Mouse (Mus musculus) forelimb bud, embryonic 11.5 days (tissue): ENCODE data around the gene Thbd.

ENCODE experiments used
- DNase-seq: peaks from one replicate; pipeline ENCODE4 v3.0.0-alpha.2; 2012; ENCODE audit warnings: low read depth, low spot score

Thbd gene

GRCm38 (mm10) chr2:148425709-148426382, 17.9 kb upstream of the Thbd start:
- no peak for DNase-seq

GRCm38 (mm10) chr2:148421706-148422105, 13.7 kb upstream of the Thbd start:
- DNase-seq: no peak

GRCm38 (mm10) chr2:148421112-148421511, 13.1 kb upstream of the Thbd start:
- DNase-seq: no peak

- DNase-seq: no peak
These were observed 11.8 kb upstream of the Thbd start for GRCm38 (mm10) chr2:148419776-148420175.

- DNase-seq: no peak
These were observed 11.2 kb upstream of the Thbd start for GRCm38 (mm10) chr2:148419151-148419550.

- DNase-seq: no peak
These were observed 1.8 kb upstream of the Thbd start for GRCm38 (mm10) chr2:148409821-148410220.

GRCm38 (mm10) chr2:148409141-148409540, 1.2 kb upstream of the Thbd start:
- peak; percentile 55 for DNase-seq

- DNase-seq: no peak
These were observed 753 bp upstream of the Thbd start for GRCm38 (mm10) chr2:148408761-148409120.

GRCm38 (mm10) chr2:148406971-148407869, 768 bp downstream of the Thbd start:
- no peak for DNase-seq

GRCm38 (mm10) chr2:148406160-148406970, 1.6 kb downstream of the Thbd start:
- DNase-seq: no peak

GRCm38 (mm10) chr2:148404906-148405305, 3.1 kb downstream of the Thbd start:
- no peak for DNase-seq

- DNase-seq: no peak
These were observed 5.8 kb downstream of the Thbd start for GRCm38 (mm10) chr2:148402227-148402626.

GRCm38 (mm10) chr2:148398901-148399685, 8.9 kb downstream of the Thbd start:
- DNase-seq: no peak

GRCm38 (mm10) chr2:148397784-148398100, 10.2 kb downstream of the Thbd start:
- DNase-seq: no peak

- no peak for DNase-seq
These were observed 10.8 kb downstream of the Thbd start for GRCm38 (mm10) chr2:148397015-148397783.

GRCm38 (mm10) chr2:148396209-148396608, 11.8 kb downstream of the Thbd start:
- no peak for DNase-seq

- no peak for DNase-seq
These were observed 12.6 kb downstream of the Thbd start, which contains the start of gene Sstr4 for GRCm38 (mm10) chr2:148395131-148396051. Sstr4 (plus strand) TSS chr2:148395344.

GRCm38 (mm10) chr2:148393846-148394245, 14.1 kb downstream of the Thbd start:
- DNase-seq: no peak

GRCm38 (mm10) chr2:148393149-148393548, 14.8 kb downstream of the Thbd start:
- DNase-seq: no peak
